Mouse (Mus musculus): ENCODE measurements at regions not wholly inside any gene's neighbourhood (a gene's known extent, or its start where the extent isn't known, plus 50 kb on each side); places are given as distances from the start of the nearest gene placed in this dataset.

GRCm38 (mm10) chr8:6225194-6225593, 1120.0 kb upstream of the Slc10a2 start:
- TF ChIP-seq POLR2A (IDR thresholded peaks at IDR 0.05; ENCODE audit: insufficient read depth, low read depth, low read length) = no peak
- no peak for TF ChIP-seq CTCF (IDR thresholded peaks at IDR 0.05; ENCODE audit: insufficient read depth, low read depth, low read length)

All from olfactory bulb, adult 2 months (tissue).